Mouse (Mus musculus) cerebellum, adult 2 months (tissue): ENCODE results near the gene Pomt1.

ENCODE experiments used
- CTCF ChIP-seq: fragments of 200-500 bp; IDR thresholded peaks from 2 replicates; pipeline ENCODE4 v1.5.1; 2011; ENCODE audit warnings: low read depth, mild to moderate bottlenecking, control low read depth, low read length, moderate library complexity, borderline replicate concordance; ENCODE audit not compliant: insufficient read depth
- POLR2A ChIP-seq: fragments of 200-500 bp; IDR thresholded peaks from 2 replicates; pipeline ENCODE4 v1.6.1; 2011; ENCODE audit warnings: low read length, control low read depth, borderline replicate concordance; ENCODE audit not compliant: insufficient read depth

GRCm38 (mm10) chr2:32240591-32240990, 4.2 kb downstream of the Pomt1 start:
- TF ChIP-seq CTCF (no peak), POLR2A (no peak)
